Mouse (Mus musculus): ENCODE data around the gene Mt3.
A peak's percentile ranks its signal among the peaks of the same experiment; 100 is the strongest.
"Not testable (repeated sequence)": the region's sequence is repeated elsewhere in the genome, so short reads cannot be mapped to it uniquely, and the experiment has no call there.

Gene Mt3

DNA sequence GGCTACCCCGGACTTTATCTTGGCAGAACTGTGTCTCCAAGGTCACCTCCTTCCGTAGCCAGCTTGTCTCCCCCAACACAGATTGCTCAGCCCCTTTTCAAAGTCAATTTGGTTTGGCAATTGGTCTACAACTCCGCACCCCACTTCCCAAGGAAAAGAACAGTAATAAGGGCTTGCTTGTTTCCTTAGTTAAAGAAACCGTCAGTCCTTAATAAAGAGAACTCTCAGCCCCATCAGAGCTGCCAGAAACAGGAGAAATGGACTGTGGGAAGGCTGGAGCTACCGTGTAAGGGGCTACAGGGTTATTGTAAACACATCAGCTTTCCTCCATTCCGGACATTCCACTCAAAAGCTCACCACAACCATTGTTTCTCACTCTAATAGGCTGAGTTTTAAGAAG is 2.1 kb downstream of the Mt3 start:
- peak; percentile 34 for DNase-seq

DNA sequence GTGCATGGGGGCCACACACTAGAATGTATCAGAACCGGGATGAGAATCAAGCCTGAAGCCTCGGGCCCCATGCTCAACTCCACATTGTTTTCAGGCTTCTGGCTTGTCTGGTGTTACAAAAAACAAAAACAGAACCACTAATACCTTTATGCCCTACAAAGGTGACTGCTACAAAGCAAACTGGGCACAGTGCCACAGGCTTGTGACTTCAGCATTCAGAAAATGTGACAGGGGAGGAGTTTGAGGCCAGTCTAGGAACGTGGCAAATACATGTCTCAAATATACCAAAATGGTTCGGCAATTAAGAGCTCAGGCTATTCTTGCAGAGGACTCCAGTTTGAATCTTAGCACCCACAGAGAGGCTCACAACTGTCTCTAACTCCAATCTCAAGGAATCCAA is 3.7 kb downstream of the Mt3 start:
- no peak for DNase-seq

DNA sequence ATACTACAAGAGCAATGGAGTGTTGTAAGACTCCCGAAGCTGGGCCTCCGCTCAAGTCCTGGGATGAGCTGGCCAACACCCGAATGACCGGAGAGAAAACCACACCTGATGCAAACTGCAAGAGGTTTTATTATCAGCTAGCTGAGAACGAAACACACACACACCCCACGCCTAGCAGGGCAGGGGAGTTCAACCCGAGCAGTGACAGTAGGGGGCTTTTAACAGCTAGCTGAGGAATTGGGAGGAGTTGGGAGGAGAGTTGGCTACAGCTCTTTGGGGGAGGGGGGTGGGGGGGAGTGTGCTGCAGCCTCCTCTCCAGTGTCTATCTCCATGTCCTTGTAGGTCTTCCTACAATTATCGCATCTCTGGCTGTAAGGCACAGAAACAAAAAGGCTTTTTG is 13.4 kb downstream of the Mt3 start:
- DNase-seq, result not testable (repeated sequence)

DNA sequence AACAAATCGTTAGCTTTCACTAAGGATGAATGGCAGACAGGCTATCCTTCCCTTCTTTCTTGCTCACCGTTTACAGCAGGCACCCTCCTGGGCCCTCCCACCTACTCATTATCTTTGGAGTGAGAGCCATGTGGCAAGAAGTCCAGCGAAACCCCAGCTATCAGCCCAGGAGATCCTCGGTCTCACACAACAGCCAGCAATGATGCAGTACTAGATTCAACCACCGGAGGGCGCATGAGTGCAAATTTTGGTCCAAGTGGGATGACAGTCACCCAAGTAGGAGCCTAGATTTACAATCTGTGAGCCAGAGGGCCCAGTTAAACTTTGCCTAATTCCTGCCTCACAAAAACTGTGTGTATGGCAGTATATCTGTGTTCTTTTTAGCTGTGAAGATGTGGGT is 14.8 kb downstream of the Mt3 start:
- DNase-seq, result peak; percentile 75

DNA sequence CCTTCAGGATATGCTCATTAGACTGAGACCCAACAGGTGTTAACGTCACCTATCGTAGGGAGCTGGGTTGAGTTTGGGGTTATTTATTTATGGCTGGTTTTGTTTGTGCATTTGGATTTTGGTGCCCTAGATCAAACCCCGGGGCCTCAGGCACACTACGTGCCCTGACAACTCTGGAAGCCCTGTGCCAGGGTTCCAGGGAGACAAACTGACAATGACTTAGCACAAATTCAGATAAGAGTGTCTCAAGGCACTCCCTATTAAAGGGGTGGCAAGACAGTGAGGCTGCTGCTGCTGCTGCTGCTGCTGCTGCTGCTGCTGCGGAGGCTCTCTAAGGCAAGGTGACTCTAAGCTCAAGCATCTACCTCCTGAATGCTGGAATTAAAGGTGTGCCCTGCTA is 17.1 kb downstream of the Mt3 start:
- DNase-seq, result no peak

DNA sequence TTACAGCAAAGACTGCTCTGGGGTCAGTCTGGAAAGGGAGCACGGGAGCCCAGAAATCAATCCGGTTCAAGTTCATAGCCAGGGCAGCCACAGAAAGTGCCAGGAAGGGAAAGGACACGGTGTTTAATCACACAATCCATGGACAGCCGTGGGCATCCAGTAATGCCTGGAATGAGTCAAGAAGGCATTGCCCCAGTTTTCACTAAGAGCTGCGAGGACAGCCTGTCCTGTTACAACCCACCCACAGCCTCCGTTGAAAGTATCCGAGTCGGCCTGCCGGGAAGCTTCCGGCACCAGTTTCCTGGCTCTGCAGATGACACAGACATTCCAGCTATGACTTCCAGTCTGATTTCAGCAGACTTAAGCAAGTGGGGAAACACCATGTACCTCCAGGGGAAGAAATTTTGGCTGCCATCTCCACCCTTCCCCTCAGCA is 18.9 kb downstream of the Mt3 start:
- peak; percentile 37 for DNase-seq

DNA sequence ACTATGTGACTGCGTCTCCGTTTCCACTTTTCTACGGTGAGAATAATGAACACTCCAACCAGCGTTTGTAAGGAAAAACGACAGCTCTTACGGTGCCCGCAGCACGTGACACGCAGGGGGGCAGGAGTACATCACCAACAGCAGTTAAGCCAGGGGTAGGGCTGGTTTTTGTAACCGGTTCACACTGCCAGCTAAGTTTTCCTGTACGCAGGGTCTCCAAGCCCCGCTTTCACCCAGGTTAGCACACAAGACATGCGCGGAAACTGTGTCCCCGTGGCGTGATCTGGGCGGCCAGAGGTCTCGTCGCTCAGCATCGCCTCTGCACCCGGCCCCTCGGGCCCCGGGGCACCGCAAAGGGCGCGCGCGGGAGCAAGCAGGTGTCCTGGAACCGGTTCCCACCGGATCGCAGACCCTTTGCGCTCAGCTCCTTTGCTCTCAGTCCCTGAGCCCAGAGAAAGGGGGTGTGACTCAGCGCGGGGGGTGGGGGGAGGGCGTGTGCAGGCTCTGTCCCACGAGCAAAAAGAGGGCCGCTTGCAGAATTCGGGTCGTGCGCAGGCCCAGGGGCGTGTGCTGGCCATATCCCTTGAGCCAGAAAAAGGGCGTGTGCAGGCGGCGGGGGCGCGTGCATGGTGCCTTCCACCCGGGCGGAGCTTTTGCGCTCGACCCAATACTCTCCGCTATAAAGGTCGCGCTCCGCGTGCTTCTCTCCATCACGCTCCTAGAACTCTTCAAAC is 19.8 kb downstream of the Mt3 start, which contains the start of gene Mt2:
Gene Mt2 (plus strand): TSS at position 590 of the 734 bp plus-strand sequence.
- peak; percentile 62 for DNase-seq

DNA sequence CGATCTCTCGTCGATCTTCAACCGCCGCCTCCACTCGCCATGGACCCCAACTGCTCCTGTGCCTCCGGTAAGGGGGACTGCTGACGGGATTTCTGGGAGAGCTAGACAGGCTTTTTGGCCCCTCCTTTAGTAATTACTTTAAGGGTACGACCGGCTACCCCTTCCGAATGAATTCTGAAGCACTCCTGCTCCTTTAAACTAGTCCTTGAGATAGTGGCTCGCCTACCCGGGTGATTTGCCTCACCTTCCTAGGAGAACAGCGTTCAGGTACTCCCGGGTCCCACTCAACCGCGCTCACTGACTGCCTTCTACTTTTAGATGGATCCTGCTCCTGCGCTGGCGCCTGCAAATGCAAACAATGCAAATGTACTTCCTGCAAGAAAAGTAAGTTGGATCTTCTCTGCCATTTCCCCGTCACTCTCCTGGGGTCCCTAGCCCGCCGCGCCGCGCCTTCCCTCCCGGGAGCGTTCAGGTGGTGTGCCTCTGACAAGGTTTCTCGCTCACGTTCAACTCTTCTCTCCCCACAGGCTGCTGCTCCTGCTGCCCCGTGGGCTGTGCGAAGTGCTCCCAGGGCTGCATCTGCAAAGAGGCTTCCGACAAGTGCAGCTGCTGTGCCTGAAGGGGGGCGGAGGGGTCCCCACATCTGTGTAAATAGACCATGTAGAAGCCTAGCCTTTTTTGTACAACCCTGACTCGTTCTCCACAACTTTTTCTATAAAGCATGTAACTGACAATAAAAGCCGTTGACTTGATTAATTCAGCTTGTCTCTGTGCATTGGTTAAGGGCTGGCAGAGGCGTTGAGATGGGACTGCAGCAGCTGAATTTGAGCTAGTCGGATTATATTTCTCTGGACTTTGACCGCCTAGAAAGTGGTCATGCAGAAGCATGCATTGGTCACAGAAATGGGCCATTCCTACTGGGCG is 20.7 kb downstream of the Mt3 start:
- DNase-seq, result no peak

DNA sequence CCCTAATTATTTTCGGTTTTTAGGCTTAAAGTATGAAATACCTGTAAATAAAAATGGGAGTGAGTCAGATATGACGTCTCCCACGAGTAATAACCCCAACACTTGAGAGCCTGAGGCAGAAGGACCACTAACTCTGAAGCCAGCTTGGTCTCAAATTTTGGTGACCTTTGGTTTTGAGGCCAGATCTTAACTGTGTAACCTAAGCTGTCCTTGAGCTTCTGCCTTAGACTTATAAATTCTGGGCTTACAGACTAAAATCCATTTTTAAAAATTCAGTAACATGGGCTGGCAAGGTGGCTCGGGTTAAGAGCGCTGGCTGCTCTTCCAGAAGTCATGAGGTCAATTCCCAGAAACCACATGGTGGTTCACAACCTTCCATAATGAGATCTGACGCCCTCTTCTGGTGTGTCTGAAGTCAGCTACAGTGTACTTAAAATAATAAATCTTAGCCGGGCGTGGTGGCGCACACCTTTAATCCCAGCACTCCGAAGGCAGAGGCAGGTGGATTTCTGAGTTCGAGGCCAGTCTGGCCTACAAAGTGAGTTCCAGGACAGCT is 21.5 kb downstream of the Mt3 start:
- DNase-seq, result no peak

DNA sequence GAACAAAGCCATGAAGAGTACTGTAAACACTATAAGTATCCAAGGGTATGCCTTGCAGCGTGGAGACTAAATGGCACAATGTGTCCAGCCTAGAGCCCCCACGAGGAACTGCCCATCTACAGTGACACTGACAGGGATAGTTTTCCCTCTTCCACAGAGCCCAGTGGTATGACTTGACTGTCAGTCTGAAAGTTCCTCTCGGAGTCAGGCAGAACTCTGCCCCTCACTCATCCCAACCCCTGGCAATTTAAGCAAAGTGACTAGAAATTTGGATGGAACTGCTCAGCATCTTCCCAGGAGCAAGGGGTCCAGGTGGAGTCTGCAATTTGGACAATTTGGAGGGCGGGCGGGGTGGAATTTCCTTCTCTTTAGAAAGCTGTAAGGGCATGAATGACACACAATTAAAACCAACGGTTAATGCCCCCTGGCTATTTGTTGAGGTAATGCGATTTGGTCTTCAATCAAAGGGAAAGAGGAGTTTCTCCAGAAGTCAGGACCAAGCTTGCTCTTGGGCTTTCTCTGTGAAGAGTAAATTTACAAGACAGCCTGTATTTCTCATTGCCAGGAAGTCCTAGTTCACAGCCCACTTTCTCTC is 22.3 kb downstream of the Mt3 start:
- no peak for DNase-seq

DNA sequence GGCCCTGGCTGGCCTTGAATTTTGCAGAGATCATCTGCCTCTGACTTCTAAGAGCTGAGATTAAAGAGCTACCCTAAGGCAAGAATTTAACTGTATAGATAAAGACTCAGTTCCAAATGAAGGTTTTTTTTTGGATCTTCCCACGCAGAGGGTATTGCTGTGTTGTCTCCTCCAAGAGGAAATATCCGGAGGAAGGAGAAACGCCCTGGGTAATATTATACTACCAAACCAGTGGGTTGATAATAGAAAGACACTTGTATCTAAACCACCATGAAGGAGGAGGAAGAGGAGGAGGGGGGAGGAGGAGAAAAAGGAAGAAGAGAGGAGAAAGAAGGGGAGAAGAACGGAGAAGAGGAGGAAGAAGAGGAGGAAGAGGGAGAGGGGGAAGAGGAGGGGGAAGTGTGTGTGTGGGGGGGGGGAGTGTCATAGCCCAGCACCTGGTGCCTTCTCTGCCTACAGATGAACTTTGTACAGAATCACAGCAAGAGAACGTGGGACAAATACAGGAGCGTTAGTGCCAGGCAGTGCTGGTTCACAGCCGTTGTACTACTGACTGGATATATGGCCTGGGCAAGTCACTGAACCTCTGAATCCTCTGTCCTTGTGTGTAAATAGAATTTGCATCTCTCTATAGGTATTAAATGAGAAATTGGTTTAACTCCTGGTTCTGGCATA is 25.4 kb downstream of the Mt3 start:
- DNase-seq, result no peak

DNA sequence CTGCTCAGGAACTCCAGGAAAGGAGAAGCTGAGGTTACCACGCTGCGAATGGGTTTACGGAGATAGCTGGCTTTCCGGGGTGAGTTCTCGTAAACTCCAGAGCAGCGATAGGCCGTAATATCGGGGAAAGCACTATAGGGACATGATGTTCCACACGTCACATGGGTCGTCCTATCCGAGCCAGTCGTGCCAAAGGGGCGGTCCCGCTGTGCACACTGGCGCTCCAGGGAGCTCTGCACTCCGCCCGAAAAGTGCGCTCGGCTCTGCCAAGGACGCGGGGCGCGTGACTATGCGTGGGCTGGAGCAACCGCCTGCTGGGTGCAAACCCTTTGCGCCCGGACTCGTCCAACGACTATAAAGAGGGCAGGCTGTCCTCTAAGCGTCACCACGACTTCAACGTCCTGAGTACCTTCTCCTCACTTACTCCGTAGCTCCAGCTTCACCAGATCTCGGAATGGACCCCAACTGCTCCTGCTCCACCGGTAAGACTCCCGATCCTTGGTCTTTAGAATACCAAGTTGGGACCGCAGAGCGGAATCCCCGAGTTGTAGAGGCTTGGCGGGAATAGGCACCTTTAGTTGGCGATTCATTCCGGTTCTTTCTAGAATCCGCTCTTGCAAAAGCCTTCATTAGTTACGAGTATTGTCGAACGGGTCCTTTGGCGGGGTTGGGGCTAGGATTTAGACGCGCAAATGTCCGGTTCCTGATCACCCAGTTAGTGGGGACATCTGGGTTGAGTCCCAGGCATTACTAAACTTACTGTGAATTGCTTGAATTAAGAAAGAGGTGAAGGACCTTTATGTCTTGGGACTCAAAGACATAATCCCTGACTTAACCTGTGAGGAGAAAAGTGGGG is 26.7 kb downstream of the Mt3 start, which contains the start of gene Mt1:
Gene Mt1 (plus strand): TSS at position 226 of the 856 bp plus-strand sequence.
- DNase-seq, result peak; percentile 81

DNA sequence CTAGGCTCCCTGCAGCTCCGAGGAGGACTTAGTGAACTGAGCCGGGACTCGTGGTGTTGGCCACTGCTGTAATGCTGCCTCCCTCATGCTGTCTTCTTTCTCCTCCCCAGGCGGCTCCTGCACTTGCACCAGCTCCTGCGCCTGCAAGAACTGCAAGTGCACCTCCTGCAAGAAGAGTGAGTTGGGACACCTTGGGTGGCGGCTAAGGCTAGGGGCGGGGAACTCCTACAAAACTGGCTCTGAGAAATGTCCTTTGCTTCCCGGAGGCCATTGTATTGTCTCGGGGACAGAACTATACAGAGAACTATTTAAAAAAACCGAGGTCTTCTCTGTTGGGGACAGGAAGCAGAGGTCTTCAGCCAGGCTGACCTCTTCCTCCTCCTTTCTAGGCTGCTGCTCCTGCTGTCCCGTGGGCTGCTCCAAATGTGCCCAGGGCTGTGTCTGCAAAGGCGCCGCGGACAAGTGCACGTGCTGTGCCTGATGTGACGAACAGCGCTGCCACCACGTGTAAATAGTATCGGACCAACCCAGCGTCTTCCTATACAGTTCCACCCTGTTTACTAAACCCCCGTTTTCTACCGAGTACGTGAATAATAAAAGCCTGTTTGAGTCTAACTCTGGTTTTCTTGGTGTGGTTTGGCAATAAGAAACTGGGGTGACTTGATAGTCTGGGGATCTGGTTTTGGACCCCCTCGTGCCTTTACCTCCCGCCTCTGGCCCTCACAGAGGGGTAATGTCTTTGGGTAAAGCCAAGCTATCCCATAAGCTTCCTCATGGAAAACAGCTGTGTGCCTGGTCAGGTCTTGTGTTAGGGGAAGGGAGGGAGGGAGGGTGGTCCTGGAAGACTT is 27.5 kb downstream of the Mt3 start:
- DNase-seq, result no peak

DNA sequence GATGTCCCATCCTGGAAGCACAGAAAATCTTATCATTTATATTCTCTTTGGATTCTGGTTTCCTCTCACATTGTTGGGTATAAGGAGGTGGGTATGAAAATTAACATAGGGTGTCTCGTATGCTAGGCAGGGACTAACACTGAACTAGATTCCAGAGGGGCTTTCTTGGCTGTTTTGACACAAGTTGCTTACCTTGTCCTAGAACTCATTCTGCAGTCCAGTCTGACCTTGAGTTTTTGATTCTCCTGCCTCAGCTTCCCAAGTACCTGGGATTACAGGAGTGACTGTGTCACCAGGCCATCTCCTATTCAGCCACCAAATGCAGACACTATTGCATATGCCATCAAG is 28.1 kb downstream of the Mt3 start:
- no peak for DNase-seq

DNA sequence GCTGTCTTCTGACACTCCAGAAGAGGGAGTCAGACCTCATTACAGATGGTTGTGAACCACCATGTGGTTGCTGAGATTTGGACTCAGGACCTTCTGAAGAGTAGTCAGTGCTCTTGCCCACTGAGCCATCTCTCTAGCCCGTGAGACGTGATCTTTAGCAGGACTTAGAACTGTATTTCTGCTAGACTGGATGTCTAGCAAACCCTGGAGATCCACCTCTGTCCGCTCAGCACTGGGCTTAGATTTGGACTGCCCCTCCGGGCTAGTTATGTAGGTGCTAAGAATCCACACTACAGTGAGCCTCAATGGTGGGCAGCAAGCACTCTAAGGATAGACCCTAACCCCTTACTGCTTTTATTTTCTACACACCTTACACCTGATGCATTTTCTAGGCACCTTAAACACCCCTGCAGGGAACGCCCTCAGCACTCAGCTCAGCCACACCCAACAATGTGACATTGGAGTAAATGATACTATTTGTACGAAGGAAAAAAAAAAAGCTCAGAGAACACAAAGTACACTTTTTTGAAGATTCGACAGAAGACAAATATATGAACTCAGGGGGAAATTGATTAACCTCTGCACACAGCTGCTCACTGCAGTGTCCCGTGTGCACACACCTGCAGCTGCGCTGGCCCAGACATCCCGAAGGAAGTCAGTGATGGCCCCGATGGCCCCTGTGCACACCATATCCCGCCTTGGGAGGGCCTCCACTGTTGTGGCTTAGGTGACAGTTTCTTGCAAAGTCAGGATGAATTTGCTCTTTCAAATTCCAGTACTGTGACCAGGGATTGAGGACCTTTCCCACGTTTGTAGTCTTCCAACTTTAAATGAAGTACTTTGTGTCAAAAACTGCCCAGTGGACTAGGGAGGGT is 29.9 kb downstream of the Mt3 start:
- DNase-seq, result no peak

DNA sequence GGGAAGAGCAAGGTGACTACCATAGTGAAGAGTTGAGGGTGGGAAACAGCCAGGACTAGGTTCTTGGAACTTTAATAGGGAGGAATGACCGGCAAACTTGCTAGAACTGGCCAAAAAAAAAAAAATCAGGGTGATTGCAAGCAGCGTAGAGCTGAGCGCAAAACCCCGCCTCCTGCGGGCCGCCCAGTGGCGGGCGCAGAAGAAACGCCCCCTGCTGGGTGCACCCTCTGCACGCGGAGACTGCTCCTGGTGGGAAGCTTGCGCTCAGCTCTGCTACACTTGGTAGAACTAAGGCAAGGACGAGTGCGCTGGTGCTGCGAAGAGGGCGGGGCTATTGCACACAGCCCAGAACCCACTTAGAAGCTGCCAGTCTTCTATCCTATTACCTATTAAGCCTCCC is 30.7 kb downstream of the Mt3 start:
- no peak for DNase-seq

DNA sequence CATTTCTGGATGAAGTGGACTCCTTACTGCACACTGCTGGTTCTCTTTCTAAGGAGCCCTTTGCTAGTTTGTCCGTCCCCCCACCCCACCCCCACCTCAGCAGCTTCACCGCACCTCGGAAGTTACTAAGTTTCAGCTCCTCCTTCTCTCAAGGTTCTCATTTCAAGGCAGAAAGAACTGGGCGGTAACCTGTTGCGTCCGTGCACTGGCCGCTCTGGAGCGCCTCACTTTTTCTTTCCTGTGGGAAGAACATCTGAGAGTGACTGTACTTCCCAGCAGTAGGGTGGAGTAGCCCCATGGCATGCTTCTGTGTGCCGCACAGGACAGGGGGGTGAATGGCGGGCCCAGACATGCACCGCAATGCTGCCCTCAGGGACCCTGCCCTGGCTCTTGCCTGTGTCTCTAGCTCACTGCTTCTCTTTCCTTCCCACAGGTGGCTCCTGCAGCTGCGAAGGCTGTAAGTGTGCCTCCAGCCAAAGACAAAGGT is 32.0 kb downstream of the Mt3 start:
- DNase-seq, result no peak

DNA sequence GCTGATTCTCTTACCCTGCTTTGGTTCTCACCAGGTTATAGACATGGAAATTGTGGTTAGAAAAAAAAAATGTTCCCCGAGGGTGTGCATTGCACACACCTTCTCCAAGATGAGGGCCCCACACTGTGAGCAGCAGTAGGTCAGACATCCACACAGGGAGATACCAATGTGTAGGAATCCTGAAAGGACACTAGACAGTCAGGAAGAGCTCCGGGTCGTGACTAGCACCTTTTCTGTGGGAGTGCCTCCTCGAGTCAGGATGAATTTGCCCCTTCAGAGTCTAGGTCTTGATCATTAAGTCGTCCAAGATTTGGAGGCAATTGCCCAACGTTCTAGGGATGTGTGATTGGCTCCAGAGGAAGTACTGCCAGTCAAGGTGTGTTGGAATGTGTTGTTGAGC is 33.4 kb downstream of the Mt3 start:
- DNase-seq, result no peak

DNA sequence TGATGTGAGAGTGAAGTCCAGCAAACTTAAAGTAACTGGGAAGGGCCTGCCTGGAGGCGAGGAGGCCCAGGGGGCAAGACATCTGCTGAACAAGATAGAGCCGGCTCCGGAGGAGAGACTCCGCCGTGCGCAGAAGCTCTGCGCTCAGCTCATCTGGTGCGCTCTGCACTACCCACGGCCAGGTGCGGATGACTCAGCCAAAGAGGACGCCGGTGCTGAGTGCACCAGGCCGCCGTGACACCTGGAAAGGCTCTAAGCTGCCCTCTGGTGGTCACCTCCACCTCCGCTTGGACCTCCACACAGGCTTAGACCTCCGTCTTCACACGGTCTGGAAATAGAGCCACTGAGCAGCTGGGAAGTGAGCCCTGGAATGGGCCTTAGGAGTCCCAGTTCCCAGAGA is 34.1 kb downstream of the Mt3 start:
- peak; percentile 70 for DNase-seq

All from cerebellum, adult 11-12 months (tissue).